Mouse (Mus musculus): ENCODE results near the gene Il27.

Il27 gene

GRCm38 (mm10) chr7:126607064-126607463 lies 12.3 kb upstream of the Il27 start:
- no peak for DNase-seq (ENCODE audit: low spot score in 2 of 2)

GRCm38 (mm10) chr7:126606611-126607010 lies 11.9 kb upstream of the Il27 start:
- peak in 1 of 2 experiments; percentile 15 for DNase-seq (ENCODE audit: low spot score in 2 of 2)

- DNase-seq (ENCODE audit: low spot score in 2 of 2): no peak
Measured at GRCm38 (mm10) chr7:126602650-126603049, 7.9 kb upstream of the Il27 start.

GRCm38 (mm10) chr7:126601896-126602295 lies 7.2 kb upstream of the Il27 start:
- no peak for DNase-seq (ENCODE audit: low spot score in 2 of 2)

GRCm38 (mm10) chr7:126598919-126599318 lies 4.2 kb upstream of the Il27 start:
- DNase-seq (ENCODE audit: low spot score in 2 of 2): no peak

GRCm38 (mm10) chr7:126596414-126596813 lies 1.7 kb upstream of the Il27 start:
- no peak for DNase-seq (ENCODE audit: low spot score in 2 of 2)

GRCm38 (mm10) chr7:126595890-126596289 lies 1.1 kb upstream of the Il27 start:
- no peak for DNase-seq (ENCODE audit: low spot score in 2 of 2)

GRCm38 (mm10) chr7:126587779-126588178 lies 7.0 kb downstream of the Il27 start:
- DNase-seq (ENCODE audit: low spot score in 2 of 2): no peak

GRCm38 (mm10) chr7:126586839-126587238 lies 7.9 kb downstream of the Il27 start:
- DNase-seq (ENCODE audit: low spot score in 2 of 2): no peak

GRCm38 (mm10) chr7:126585717-126586116 lies 9.0 kb downstream of the Il27 start, which contains the start of gene Cln3:
Cln3 (minus strand) TSS chr7:126585817.
- no peak for DNase-seq (ENCODE audit: low spot score in 2 of 2)

GRCm38 (mm10) chr7:126584506-126584977 lies 10.2 kb downstream of the Il27 start, which contains the start of gene Apobr:
Apobr (plus strand) TSS chr7:126584942.
- DNase-seq (ENCODE audit: low spot score in 2 of 2): peak; percentile 20 to 24

- no peak for DNase-seq (ENCODE audit: low spot score in 2 of 2)
Measured at GRCm38 (mm10) chr7:126583761-126584160, 11.0 kb downstream of the Il27 start.

- DNase-seq (ENCODE audit: low spot score in 2 of 2): peak; percentile 83
Measured at GRCm38 (mm10) chr7:126583251-126583709, 11.5 kb downstream of the Il27 start.

- peak in 1 of 2 experiments; percentile 29 for DNase-seq (ENCODE audit: low spot score in 2 of 2)
Measured at GRCm38 (mm10) chr7:126582759-126583158, 12.0 kb downstream of the Il27 start.

GRCm38 (mm10) chr7:126581661-126582060 lies 13.1 kb downstream of the Il27 start:
- DNase-seq (ENCODE audit: low spot score in 2 of 2): no peak

GRCm38 (mm10) chr7:126579172-126579571 lies 15.6 kb downstream of the Il27 start:
- DNase-seq (ENCODE audit: low spot score in 2 of 2): peak; percentile 13 to 65

GRCm38 (mm10) chr7:126576946-126577345 lies 17.8 kb downstream of the Il27 start:
- DNase-seq (ENCODE audit: low spot score in 2 of 2): peak; percentile 27 to 65

GRCm38 (mm10) chr7:126566094-126566765 lies 28.5 kb downstream of the Il27 start, which contains the start of gene Eif3c:
Eif3c (minus strand) TSS chr7:126566411.
- DNase-seq (ENCODE audit: low spot score in 2 of 2): peak; percentile 64 to 79

- DNase-seq (ENCODE audit: low spot score in 2 of 2): no peak
Measured at GRCm38 (mm10) chr7:126565693-126566092, 29.0 kb downstream of the Il27 start.

GRCm38 (mm10) chr7:126556635-126557034 lies 38.1 kb downstream of the Il27 start:
- no peak for DNase-seq (ENCODE audit: low spot score in 2 of 2)

- DNase-seq (ENCODE audit: low spot score in 2 of 2): peak in 1 of 2 experiments; percentile 20
Measured at GRCm38 (mm10) chr7:126554796-126555195, 39.9 kb downstream of the Il27 start.

GRCm38 (mm10) chr7:126545631-126546030 lies 49.1 kb downstream of the Il27 start:
- no peak for DNase-seq (ENCODE audit: low spot score in 2 of 2)

- no peak for DNase-seq (ENCODE audit: low spot score in 2 of 2)
Measured at GRCm38 (mm10) chr7:126541661-126542060, 53.1 kb downstream of the Il27 start.
